Mouse (Mus musculus): ENCODE data around the gene Ntm. TPM values are rescaled to one million over a fixed set of nuclear protein-coding genes. Genes with fewer than 3 reads are reported as not detected.

Ntm gene
- polyA plus RNA-seq, 1 experiment from 2014 or later, result 14.1 TPM

- H3K27ac ChIP-seq (ENCODE audit: low read depth, low read length), result no peak overlapping the region
These were observed 200.9 kb downstream of the Ntm start for GRCm38 (mm10) chr9:29761952-29762586.

GRCm38 (mm10) chr9:29761511-29761910, 201.4 kb downstream of the Ntm start:
- H3K4me1 ChIP-seq (ENCODE audit: control insufficient read depth, insufficient read depth, low read length), result peaks cover 7% of the 10 kb centered on the region; the same call in 1 of the 2 replicates
- H3K9ac ChIP-seq (ENCODE audit: low read length), result no peak overlapping the region
- no peak overlapping the region for H3K4me3 ChIP-seq (ENCODE audit: low read depth, low read length)
- DNase-seq (ENCODE audit: low spot score, missing footprints) (peak; percentile 85), ATAC-seq (ENCODE audit: low FRiP score) (no peak)
- H3K27me3 ChIP-seq (ENCODE audit: control insufficient read depth, insufficient read depth, low read length), result no peaks in the 10 kb centered on the region
- H3K9me3 ChIP-seq (ENCODE audit: control insufficient read depth, low read length), result no peaks in the 10 kb centered on the region
- H3K4me2 ChIP-seq, result no peak overlapping the region
- H3K27ac ChIP-seq (ENCODE audit: low read depth, low read length), result no peak overlapping the region
- WGBS, result 79% methylated on average over 5 of the region's 5 CpGs
- H3K36me3 ChIP-seq (ENCODE audit: control insufficient read depth, insufficient read depth, low read length), result no peaks in the 10 kb centered on the region

More at GRCm38 (mm10) chr9:29761952-29762586, 200.9 kb downstream of the Ntm start:
- Histone ChIP-seq H3K4me3 (ENCODE audit: low read depth, low read length) (no peak overlapping the region), H3K9ac (ENCODE audit: low read length) (no peak overlapping the region), H3K36me3 (ENCODE audit: control insufficient read depth, insufficient read depth, low read length) (no peaks in the 10 kb centered on the region), H3K4me1 (ENCODE audit: control insufficient read depth, insufficient read depth, low read length) (peaks cover 7% of the 10 kb centered on the region; the same call in 1 of the 2 replicates), H3K4me2 (no peak overlapping the region), H3K9me3 (ENCODE audit: control insufficient read depth, low read length) (no peaks in the 10 kb centered on the region), H3K27me3 (ENCODE audit: control insufficient read depth, insufficient read depth, low read length) (no peaks in the 10 kb centered on the region)
- ATAC-seq (ENCODE audit: low FRiP score) (peak; percentile 22; the same call in 1 of the 2 replicates), DNase-seq (ENCODE audit: low spot score, missing footprints) (peak; percentile 87)
- 25% methylated on average over 8 of the region's 8 CpGs for WGBS

- Histone ChIP-seq H3K27me3 (ENCODE audit: control insufficient read depth, insufficient read depth, low read length) (no peaks in the 10 kb centered on the region), H3K4me3 (ENCODE audit: low read depth, low read length) (no peak overlapping the region), H3K9ac (ENCODE audit: low read length) (no peak overlapping the region), H3K4me2 (no peak overlapping the region), H3K4me1 (ENCODE audit: control insufficient read depth, insufficient read depth, low read length) (peaks cover 7% of the 10 kb centered on the region; the same call in 1 of the 2 replicates), H3K27ac (ENCODE audit: low read depth, low read length) (no peak overlapping the region), H3K9me3 (ENCODE audit: control insufficient read depth, low read length) (no peaks in the 10 kb centered on the region), H3K36me3 (ENCODE audit: control insufficient read depth, insufficient read depth, low read length) (no peaks in the 10 kb centered on the region)
- DNase-seq (ENCODE audit: low spot score, missing footprints) (no peak), ATAC-seq (ENCODE audit: low FRiP score) (no peak)
- WGBS, result 92% methylated on average over 3 of the region's 3 CpGs
These were observed 203.0 kb downstream of the Ntm start for GRCm38 (mm10) chr9:29759940-29760339.

GRCm38 (mm10) chr9:29759060-29759459, 203.9 kb downstream of the Ntm start:
- no peak for ATAC-seq (ENCODE audit: low FRiP score)
- WGBS, result 83% methylated on average over 2 of the region's 2 CpGs
- DNase-seq (ENCODE audit: low spot score, missing footprints), result no peak
- H3K4me3 ChIP-seq (ENCODE audit: low read depth, low read length), result no peak overlapping the region
- no peaks in the 10 kb centered on the region for H3K36me3 ChIP-seq (ENCODE audit: control insufficient read depth, insufficient read depth, low read length)
- H3K9ac ChIP-seq (ENCODE audit: low read length), result no peak overlapping the region
- no peak overlapping the region for H3K4me2 ChIP-seq
- peaks cover 7% of the 10 kb centered on the region; the same call in 1 of the 2 replicates for H3K4me1 ChIP-seq (ENCODE audit: control insufficient read depth, insufficient read depth, low read length)
- no peaks in the 10 kb centered on the region for H3K27me3 ChIP-seq (ENCODE audit: control insufficient read depth, insufficient read depth, low read length)
- H3K9me3 ChIP-seq (ENCODE audit: control insufficient read depth, low read length), result no peaks in the 10 kb centered on the region
- H3K27ac ChIP-seq (ENCODE audit: low read depth, low read length), result no peak overlapping the region

GRCm38 (mm10) chr9:29754374-29754773, 208.6 kb downstream of the Ntm start:
- Histone ChIP-seq H3K36me3 (ENCODE audit: control insufficient read depth, insufficient read depth, low read length) (no peaks in the 10 kb centered on the region), H3K4me1 (ENCODE audit: control insufficient read depth, insufficient read depth, low read length) (peaks cover 4% of the 10 kb centered on the region), H3K27ac (ENCODE audit: low read depth, low read length) (no peak overlapping the region), H3K9ac (ENCODE audit: low read length) (no peak overlapping the region), H3K4me3 (ENCODE audit: low read depth, low read length) (no peak overlapping the region), H3K9me3 (ENCODE audit: control insufficient read depth, low read length) (no peaks in the 10 kb centered on the region), H3K27me3 (ENCODE audit: control insufficient read depth, insufficient read depth, low read length) (no peaks in the 10 kb centered on the region), H3K4me2 (no peak overlapping the region)
- DNase-seq (ENCODE audit: low spot score, missing footprints) (no peak), ATAC-seq (ENCODE audit: low FRiP score) (no peak)

GRCm38 (mm10) chr9:29751396-29751795, 211.5 kb downstream of the Ntm start:
- no peak for ATAC-seq (ENCODE audit: low FRiP score)
- H3K27me3 ChIP-seq (ENCODE audit: control insufficient read depth, insufficient read depth, low read length), result no peaks in the 10 kb centered on the region
- 56% methylated on average over 1 of the region's 1 CpGs for WGBS
- no peak overlapping the region for H3K4me2 ChIP-seq
- H3K4me3 ChIP-seq (ENCODE audit: low read depth, low read length), result no peak overlapping the region
- H3K36me3 ChIP-seq (ENCODE audit: control insufficient read depth, insufficient read depth, low read length), result no peaks in the 10 kb centered on the region
- H3K27ac ChIP-seq (ENCODE audit: low read depth, low read length), result no peak overlapping the region
- H3K9me3 ChIP-seq (ENCODE audit: control insufficient read depth, low read length), result no peaks in the 10 kb centered on the region
- peaks cover 4% of the 10 kb centered on the region for H3K4me1 ChIP-seq (ENCODE audit: control insufficient read depth, insufficient read depth, low read length)
- DNase-seq (ENCODE audit: low spot score, missing footprints), result peak; percentile 87
- no peak overlapping the region for H3K9ac ChIP-seq (ENCODE audit: low read length)

- no peaks in the 10 kb centered on the region for H3K27me3 ChIP-seq (ENCODE audit: control insufficient read depth, insufficient read depth, low read length)
- peak; percentile 83 for DNase-seq (ENCODE audit: low spot score, missing footprints)
- 0 out of 2 replicates have a peak overlapping the region, but pooled peaks have one; percentile 27 for H3K9ac ChIP-seq (ENCODE audit: low read length)
These were observed 212.4 kb downstream of the Ntm start for GRCm38 (mm10) chr9:29750371-29751014.

GRCm38 (mm10) chr9:29748070-29748469, 214.9 kb downstream of the Ntm start:
- no peaks in the 10 kb centered on the region for H3K27me3 ChIP-seq (ENCODE audit: control insufficient read depth, insufficient read depth, low read length)
- no peaks in the 10 kb centered on the region for H3K36me3 ChIP-seq (ENCODE audit: control insufficient read depth, insufficient read depth, low read length)
- no peak for ATAC-seq (ENCODE audit: low FRiP score)
- no peak for DNase-seq (ENCODE audit: low spot score, missing footprints)
- no peak overlapping the region for H3K27ac ChIP-seq (ENCODE audit: low read depth, low read length)
- peaks cover 4% of the 10 kb centered on the region for H3K4me1 ChIP-seq (ENCODE audit: control insufficient read depth, insufficient read depth, low read length)
- no peak overlapping the region for H3K9ac ChIP-seq (ENCODE audit: low read length)
- H3K9me3 ChIP-seq (ENCODE audit: control insufficient read depth, low read length), result no peaks in the 10 kb centered on the region
- no peak overlapping the region for H3K4me3 ChIP-seq (ENCODE audit: low read depth, low read length)
- H3K4me2 ChIP-seq, result no peak overlapping the region
- 81% methylated on average over 4 of the region's 4 CpGs for WGBS

More at GRCm38 (mm10) chr9:29750371-29751014, 212.4 kb downstream of the Ntm start:
- Histone ChIP-seq H3K9me3 (ENCODE audit: control insufficient read depth, low read length) (no peaks in the 10 kb centered on the region), H3K4me2 (peak overlapping the region; percentile 26), H3K27ac (ENCODE audit: low read depth, low read length) (no peak overlapping the region), H3K36me3 (ENCODE audit: control insufficient read depth, insufficient read depth, low read length) (no peaks in the 10 kb centered on the region), H3K4me1 (ENCODE audit: control insufficient read depth, insufficient read depth, low read length) (peaks cover 4% of the 10 kb centered on the region), H3K4me3 (ENCODE audit: low read depth, low read length) (no peak overlapping the region)
- 32% methylated on average over 15 of the region's 15 CpGs for whole genome bisulfite sequencing
- peak; percentile 61; the same call in 1 of the 2 replicates for ATAC-seq (ENCODE audit: low FRiP score)

- Histone ChIP-seq H3K36me3 (ENCODE audit: control insufficient read depth, insufficient read depth, low read length) (no peaks in the 10 kb centered on the region), H3K27me3 (ENCODE audit: control insufficient read depth, insufficient read depth, low read length) (no peaks in the 10 kb centered on the region), H3K4me1 (ENCODE audit: control insufficient read depth, insufficient read depth, low read length) (no peaks in the 10 kb centered on the region), H3K4me2 (no peak overlapping the region), H3K4me3 (ENCODE audit: low read depth, low read length) (no peak overlapping the region), H3K9ac (ENCODE audit: low read length) (no peak overlapping the region), H3K9me3 (ENCODE audit: control insufficient read depth, low read length) (no peaks in the 10 kb centered on the region), H3K27ac (ENCODE audit: low read depth, low read length) (no peak overlapping the region)
- no peak for DNase-seq (ENCODE audit: low spot score, missing footprints)
- no peak for ATAC-seq (ENCODE audit: low FRiP score)
- 91% methylated on average over 9 of the region's 9 CpGs for WGBS
These were observed 224.0 kb downstream of the Ntm start for GRCm38 (mm10) chr9:29738835-29739526.
